Mouse (Mus musculus) ES-E14 (cell line): ENCODE measurements around the gene Slc16a2.

Source experiments
- HCFC1 ChIP-seq: IDR thresholded peaks from 2 replicates; pipeline ENCODE4 v1.6.1; 2012; ENCODE audit warnings: low read length, inconsistent platforms, borderline replicate concordance; ENCODE audit not compliant: insufficient read depth
- MAFK ChIP-seq: IDR thresholded peaks from 2 replicates; pipeline ENCODE4 v1.6.1; 2014; ENCODE audit warnings: mild to moderate bottlenecking, low read depth, low read length, inconsistent platforms; ENCODE audit not compliant: insufficient read depth

- TF ChIP-seq HCFC1 (no peak), MAFK (peak; percentile 58; the same call in 1 of the 2 replicates)
Observed at GRCm38 (mm10) chrX:103674674-103675073, 147.1 kb downstream of the Slc16a2 start.
